Mouse (Mus musculus) liver, postnatal 0 days (tissue): ENCODE data around the gene 2510009E07Rik. TPM values are rescaled to one million over a fixed set of nuclear protein-coding genes. Genes with fewer than 3 reads are reported as not detected.
A peak's percentile ranks its signal among the peaks of the same experiment; 100 is the strongest.

Experiments
- ATAC-seq: fragments of 200-750 bp; cut with Nextera tagmentation; 2 replicates; pipeline ENCODE4 v1.8.0; 2017; ENCODE audit warnings: mild to moderate bottlenecking, moderate library complexity
- DNase-seq: peaks from one replicate; pipeline ENCODE4 v3.0.0-alpha.2; 2016
- H3K27ac ChIP-seq: fragments of 300-500 bp; sonication (generic); 2 replicates; pipeline ENCODE4 v1.5.1; 2014; ENCODE audit warnings: antibody characterized with exemption, moderate library complexity, mild to moderate bottlenecking, low read depth
- H3K27me3 ChIP-seq: fragments of 300-500 bp; sonication (generic); 2 replicates; pipeline ENCODE4 v1.6.1; 2014; ENCODE audit warnings: low read length, control low read depth, mixed read lengths; ENCODE audit not compliant: insufficient read depth
- H3K36me3 ChIP-seq: fragments of 300-500 bp; sonication (generic); replicated peaks from 2 replicates; pipeline ENCODE4 v1.6.1; 2014; ENCODE audit warnings: mild to moderate bottlenecking, control low read depth, low read length, moderate library complexity, mixed read lengths; ENCODE audit not compliant: insufficient read depth
- H3K4me1 ChIP-seq: fragments of 300-500 bp; sonication (generic); 2 replicates; pipeline ENCODE4 v1.6.1; 2014; ENCODE audit warnings: antibody characterized with exemption, mild to moderate bottlenecking, control low read depth; ENCODE audit not compliant: insufficient read depth
- H3K4me2 ChIP-seq: fragments of 300-500 bp; sonication (generic); 2 replicates; pipeline ENCODE4 v1.6.1; 2014; ENCODE audit warnings: low read depth, mild to moderate bottlenecking, low read length, moderate library complexity, mixed read lengths
- H3K4me3 ChIP-seq: fragments of 300-500 bp; sonication (generic); 2 replicates; pipeline ENCODE4 v1.5.1; 2014; ENCODE audit warnings: low read depth, low read length
- H3K9ac ChIP-seq: fragments of 300-500 bp; sonication (generic); replicated peaks from 2 replicates; pipeline ENCODE4 v1.6.1; 2014; ENCODE audit warnings: mild to moderate bottlenecking, moderate library complexity
- H3K9me3 ChIP-seq: fragments of 300-500 bp; sonication (generic); 2 replicates; pipeline ENCODE4 v1.6.1; 2016; ENCODE audit warnings: mild to moderate bottlenecking, control low read depth, low read length, mixed read lengths
- CTCF ChIP-seq: sonication (generic); IDR thresholded peaks from 2 replicates; pipeline ENCODE4 v1.5.1; 2016; ENCODE audit warnings: antibody characterized with exemption, low read depth
- EP300 ChIP-seq: IDR thresholded peaks from 2 replicates; pipeline ENCODE4 v1.6.1; 2016; ENCODE audit warnings: antibody characterized with exemption, low read depth, mild to moderate bottlenecking
- WGBS: fragments of 180-500 bp; shearing (Covaris S2); extraction: QIAGEN DNeasy Blood & Tissue Kit; methylation state at CpG from one replicate; pipeline ENCODE4 v1.1.7; 2014; ENCODE audit not compliant: insufficient replicate concordance; 5-methylcytosine and 5-hydroxymethylcytosine counted together
- polyA plus RNA-seq: library from polyadenylated mRNA; unstranded; fragments of >200 nt; fragmentation: Nextera tagmentation; extraction: Ambion mirVana; gene quantifications from 2 replicates; pipeline ENCODE4 v1.2.1, GENCODE M21; 2015

The 2510009E07Rik gene
- polyA plus RNA-seq, 1 experiment from 2014 or later = 3.5 TPM

DNA sequence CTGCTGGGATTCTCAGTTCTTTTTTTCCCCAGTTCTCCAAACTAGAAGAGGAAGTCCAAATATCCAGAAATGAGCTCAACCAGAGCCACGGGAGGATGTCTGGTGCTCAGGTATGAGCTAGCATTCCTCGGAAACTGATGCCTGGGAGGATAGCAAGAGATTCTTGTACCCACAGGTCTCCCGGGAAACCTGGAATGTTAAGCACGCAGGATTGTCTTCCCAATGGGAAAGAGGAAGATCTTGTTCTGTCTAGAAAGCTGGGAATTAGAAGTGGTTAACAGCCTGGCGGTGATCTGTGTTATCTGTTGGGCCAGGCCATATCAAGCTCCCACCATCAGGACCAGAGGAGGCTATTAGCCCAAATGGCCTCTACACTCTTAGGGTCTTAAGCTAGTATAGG, 10.2 kb upstream of the 2510009E07Rik start:
- WGBS = 43% methylated on average over 5 of the region's 5 CpGs
- H3K9ac ChIP-seq = no peak overlapping the region
- H3K27me3 ChIP-seq = no peaks in the 10 kb centered on the region
- no peak overlapping the region for H3K27ac ChIP-seq
- no peak overlapping the region for H3K4me2 ChIP-seq
- H3K4me1 ChIP-seq = no peaks in the 10 kb centered on the region
- H3K4me3 ChIP-seq = no peak overlapping the region
- no peak for DNase-seq
- TF ChIP-seq CTCF (no peak), EP300 (no peak)
- H3K36me3 ChIP-seq = no peaks in the 10 kb centered on the region
- no peak for ATAC-seq
- no peaks in the 10 kb centered on the region for H3K9me3 ChIP-seq

- no peak overlapping the region for H3K4me2 ChIP-seq
- ATAC-seq = no peak
- no peaks in the 10 kb centered on the region for H3K9me3 ChIP-seq
- no peak for DNase-seq
- no peaks in the 10 kb centered on the region for H3K36me3 ChIP-seq
- WGBS = 33% methylated on average over 3 of the region's 3 CpGs
- no peak for TF ChIP-seq CTCF
- TF ChIP-seq EP300 = no peak
- no peaks in the 10 kb centered on the region for H3K4me1 ChIP-seq
- no peaks in the 10 kb centered on the region for H3K27me3 ChIP-seq
- no peak overlapping the region for H3K4me3 ChIP-seq
- no peak overlapping the region for H3K27ac ChIP-seq
- no peak overlapping the region for H3K9ac ChIP-seq
Measured at GRCm38 (mm10) chr16:21702314-21702690, 7.8 kb upstream of the 2510009E07Rik start.

DNA sequence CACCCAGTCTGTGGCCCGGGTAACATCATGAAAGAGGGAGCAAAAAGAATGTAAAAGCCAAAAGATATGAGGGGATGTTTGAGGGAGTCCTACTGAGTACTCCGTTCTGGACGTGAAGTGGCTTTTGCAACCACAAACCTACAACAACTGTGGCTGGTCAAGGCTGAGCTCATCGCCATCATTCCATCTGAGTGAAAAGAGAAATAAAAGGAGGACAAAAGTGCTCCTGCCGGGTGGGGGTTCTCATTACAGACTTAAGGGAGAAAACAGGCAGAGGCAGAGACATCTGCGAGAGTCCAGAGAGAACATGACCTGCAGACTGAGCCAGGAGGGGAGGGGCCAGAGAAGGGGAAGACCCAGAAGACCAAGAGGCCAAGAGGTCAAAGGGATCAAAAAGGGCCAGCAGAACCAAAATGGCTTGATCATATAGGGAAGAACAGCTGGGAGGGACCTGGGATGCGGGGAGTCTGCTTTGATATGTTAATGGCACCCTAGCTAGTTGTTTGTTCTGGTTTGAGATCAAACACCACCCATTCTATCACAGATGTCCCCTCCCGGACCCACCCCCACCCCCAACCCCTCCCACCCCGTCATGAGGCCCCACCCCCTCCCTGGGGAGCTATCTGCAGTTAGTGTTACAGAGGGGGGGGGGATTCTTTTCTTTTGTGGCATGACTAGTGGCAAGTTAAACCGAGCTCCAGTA, 7.3 kb upstream of the 2510009E07Rik start:
- H3K4me3 ChIP-seq = no peak overlapping the region
- H3K9ac ChIP-seq = no peak overlapping the region
- H3K36me3 ChIP-seq = no peaks in the 10 kb centered on the region
- H3K4me1 ChIP-seq = no peaks in the 10 kb centered on the region
- H3K27me3 ChIP-seq = no peaks in the 10 kb centered on the region
- ATAC-seq (no peak), DNase-seq (no peak)
- 48% methylated on average over 10 of the region's 10 CpGs for WGBS
- H3K9me3 ChIP-seq = no peaks in the 10 kb centered on the region
- TF ChIP-seq EP300 = no peak
- no peak for TF ChIP-seq CTCF
- H3K27ac ChIP-seq = no peak overlapping the region
- no peak overlapping the region for H3K4me2 ChIP-seq

GRCm38 (mm10) chr16:21698136-21698535, 3.7 kb upstream of the 2510009E07Rik start:
- Histone ChIP-seq H3K4me3 (no peak overlapping the region), H3K4me1 (0 out of 2 replicates have a peak, but pooled peaks cover 3% of the 10 kb centered on the region), H3K27me3 (no peaks in the 10 kb centered on the region), H3K9me3 (no peaks in the 10 kb centered on the region), H3K4me2 (no peak overlapping the region), H3K27ac (no peak overlapping the region), H3K9ac (no peak overlapping the region), H3K36me3 (no peaks in the 10 kb centered on the region)
- TF ChIP-seq CTCF = no peak
- no peak for TF ChIP-seq EP300
- DNase-seq = no peak
- 43% methylated on average over 3 of the region's 3 CpGs for WGBS
- ATAC-seq = no peak

DNA sequence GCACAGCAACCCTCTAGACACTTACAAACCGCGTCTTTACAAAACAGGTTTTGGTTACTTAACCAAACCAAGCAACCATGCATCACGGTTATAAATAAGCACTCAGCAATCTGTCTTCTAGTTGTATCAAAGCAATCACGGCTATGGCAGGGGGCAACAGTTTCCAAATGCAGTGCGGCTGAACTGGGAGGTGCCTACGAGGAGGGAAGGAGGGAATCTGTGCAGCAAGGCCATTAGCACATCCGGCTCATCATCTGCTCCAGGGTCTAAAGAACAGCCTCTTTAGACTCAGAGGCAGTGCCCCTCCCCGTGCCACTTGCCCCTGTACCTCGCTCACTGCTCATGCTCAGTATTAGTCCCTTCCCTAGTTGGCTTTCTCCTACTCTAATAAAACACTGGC, 2.5 kb upstream of the 2510009E07Rik start:
- DNase-seq = no peak
- 72% methylated on average over 9 of the region's 9 CpGs for WGBS
- peaks cover 3% of the 10 kb centered on the region; the same call in 1 of the 2 replicates for H3K4me1 ChIP-seq
- no peaks in the 10 kb centered on the region for H3K9me3 ChIP-seq
- TF ChIP-seq CTCF (no peak), EP300 (no peak)
- no peak overlapping the region for H3K4me2 ChIP-seq
- no peak for ATAC-seq
- H3K27me3 ChIP-seq = no peaks in the 10 kb centered on the region
- no peak overlapping the region for H3K9ac ChIP-seq
- no peak overlapping the region for H3K4me3 ChIP-seq
- no peak overlapping the region for H3K27ac ChIP-seq
- H3K36me3 ChIP-seq = no peaks in the 10 kb centered on the region

DNA sequence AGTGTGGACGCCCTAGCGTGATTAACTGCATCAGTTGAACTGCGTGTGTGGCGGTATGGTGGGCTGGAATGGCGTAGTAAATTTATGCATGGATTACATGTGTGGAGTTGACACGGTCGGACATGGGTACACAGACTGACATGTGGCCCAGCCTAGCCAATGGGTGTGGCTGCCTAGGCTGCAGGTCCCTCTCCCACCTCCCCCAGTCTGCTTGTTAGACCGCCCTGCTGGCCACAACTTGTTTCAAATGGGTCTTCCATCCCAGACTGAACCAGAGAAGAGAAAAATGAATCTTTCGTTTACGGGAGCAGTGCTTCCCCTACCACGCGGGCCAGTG, 745 bp upstream of the 2510009E07Rik start:
- Histone ChIP-seq H3K4me3 (peak overlapping the region; percentile 72), H3K27me3 (no peaks in the 10 kb centered on the region), H3K27ac (no peak overlapping the region), H3K9me3 (no peaks in the 10 kb centered on the region), H3K9ac (no peak overlapping the region), H3K36me3 (no peaks in the 10 kb centered on the region), H3K4me1 (peaks cover 3% of the 10 kb centered on the region; the same call in 1 of the 2 replicates), H3K4me2 (peak overlapping the region; percentile 87)
- no peak for TF ChIP-seq CTCF
- TF ChIP-seq EP300 = no peak
- ATAC-seq = peak; percentile 75
- DNase-seq = peak; percentile 39
- 12% methylated on average over 12 of the region's 12 CpGs for WGBS
